Mouse (Mus musculus): ENCODE results near the gene Tll2. TPM values are rescaled to one million over a fixed set of nuclear protein-coding genes. Genes with fewer than 3 reads are reported as not detected.
A peak's percentile ranks its signal among the peaks of the same experiment; 100 is the strongest.

Tll2 gene
- polyA plus RNA-seq, 2 experiments = not detected

GRCm38 (mm10) chr19:41244581-41244980 lies 37.9 kb upstream of the Tll2 start:
- TF ChIP-seq CTCF (IDR thresholded peaks at IDR 0.05; ENCODE audit: low read depth) (peak; percentile 73), EP300 (IDR thresholded peaks at IDR 0.05; ENCODE audit: low read depth) (no peak)
- H3K27ac ChIP-seq = no peak overlapping the region
- no peaks in the 10 kb centered on the region for H3K27me3 ChIP-seq (ENCODE audit: control insufficient read depth, insufficient read depth, low read length)
- no peak overlapping the region for H3K4me2 ChIP-seq (ENCODE audit: low read depth)
- H3K36me3 ChIP-seq (replicated peaks; ENCODE audit: control insufficient read depth, insufficient read depth, low read depth) = peaks cover 24% of the 10 kb centered on the region
- no peaks in the 10 kb centered on the region for H3K9me3 ChIP-seq (ENCODE audit: control insufficient read depth, low read length)
- no peak overlapping the region for H3K9ac ChIP-seq (replicated peaks)
- H3K4me3 ChIP-seq (ENCODE audit: insufficient read depth in 1 of 2, low read depth in 2 of 2, low read length in 2 of 2) = no peak overlapping the region
- no peaks in the 10 kb centered on the region for H3K4me1 ChIP-seq (replicated peaks; ENCODE audit: control insufficient read depth in 2 of 2, insufficient read depth in 2 of 2, low read length in 1 of 2)
- 59% methylated on average over 6 of the region's 6 CpGs for WGBS (ENCODE audit: insufficient replicate concordance)
- ATAC-seq (ENCODE audit: insufficient read depth) (no peak), DNase-seq (ENCODE audit: low read depth in 3 of 3, low spot score in 3 of 3) (peak in 2 of 3 experiments; percentile 11 to 27)

- no peak overlapping the region for H3K27ac ChIP-seq
- H3K9me3 ChIP-seq (ENCODE audit: control insufficient read depth, low read length) = no peaks in the 10 kb centered on the region
- no peak overlapping the region for H3K4me2 ChIP-seq (ENCODE audit: low read depth)
- DNase-seq (ENCODE audit: low read depth in 3 of 3, low spot score in 3 of 3) = no peak
- H3K9ac ChIP-seq (replicated peaks) = no peak overlapping the region
- H3K4me1 ChIP-seq (replicated peaks; ENCODE audit: control insufficient read depth in 2 of 2, insufficient read depth in 2 of 2, low read length in 1 of 2) = no peaks in the 10 kb centered on the region
- TF ChIP-seq CTCF (IDR thresholded peaks at IDR 0.05; ENCODE audit: low read depth) (no peak), EP300 (IDR thresholded peaks at IDR 0.05; ENCODE audit: low read depth) (no peak)
- H3K27me3 ChIP-seq (ENCODE audit: control insufficient read depth, insufficient read depth, low read length) = no peaks in the 10 kb centered on the region
- H3K36me3 ChIP-seq (replicated peaks; ENCODE audit: control insufficient read depth, insufficient read depth, low read depth) = peaks cover 26% of the 10 kb centered on the region
- no peak overlapping the region for H3K4me3 ChIP-seq (ENCODE audit: insufficient read depth in 1 of 2, low read depth in 2 of 2, low read length in 2 of 2)
- no peak for ATAC-seq (ENCODE audit: insufficient read depth)
- WGBS (ENCODE audit: insufficient replicate concordance) = 76% methylated on average over 5 of the region's 5 CpGs
These were observed 35.4 kb upstream of the Tll2 start for GRCm38 (mm10) chr19:41241997-41242396.

- H3K4me3 ChIP-seq (ENCODE audit: insufficient read depth in 1 of 2, low read depth in 2 of 2, low read length in 2 of 2) = no peak overlapping the region
- H3K27ac ChIP-seq = no peak overlapping the region
- peaks cover 39% of the 10 kb centered on the region for H3K36me3 ChIP-seq (replicated peaks; ENCODE audit: control insufficient read depth, insufficient read depth, low read depth)
- no peaks in the 10 kb centered on the region for H3K27me3 ChIP-seq (ENCODE audit: control insufficient read depth, insufficient read depth, low read length)
- H3K4me2 ChIP-seq (ENCODE audit: low read depth) = no peak overlapping the region
- no peaks in the 10 kb centered on the region for H3K4me1 ChIP-seq (replicated peaks; ENCODE audit: control insufficient read depth in 2 of 2, insufficient read depth in 2 of 2, low read length in 1 of 2)
- H3K9me3 ChIP-seq (ENCODE audit: control insufficient read depth, low read length) = no peaks in the 10 kb centered on the region
- DNase-seq (ENCODE audit: low read depth in 3 of 3, low spot score in 3 of 3) (no peak), ATAC-seq (ENCODE audit: insufficient read depth) (no peak)
- TF ChIP-seq CTCF (IDR thresholded peaks at IDR 0.05; ENCODE audit: low read depth) = no peak
- no peak for TF ChIP-seq EP300 (IDR thresholded peaks at IDR 0.05; ENCODE audit: low read depth)
- 75% methylated on average over 4 of the region's 4 CpGs for WGBS (ENCODE audit: insufficient replicate concordance)
- H3K9ac ChIP-seq (replicated peaks) = no peak overlapping the region
These were observed 27.1 kb upstream of the Tll2 start for GRCm38 (mm10) chr19:41233698-41234097.

- TF ChIP-seq CTCF (IDR thresholded peaks at IDR 0.05; ENCODE audit: low read depth) = no peak
- no peak for TF ChIP-seq EP300 (IDR thresholded peaks at IDR 0.05; ENCODE audit: low read depth)
- DNase-seq (ENCODE audit: low read depth in 3 of 3, low spot score in 3 of 3) = no peak
- 16% methylated on average over 7 of the region's 7 CpGs for WGBS (ENCODE audit: insufficient replicate concordance)
- no peak overlapping the region for H3K4me2 ChIP-seq (ENCODE audit: low read depth)
- no peak for ATAC-seq (ENCODE audit: insufficient read depth)
- H3K36me3 ChIP-seq (replicated peaks; ENCODE audit: control insufficient read depth, insufficient read depth, low read depth) = no peaks in the 10 kb centered on the region
- no peak overlapping the region for H3K4me3 ChIP-seq (ENCODE audit: insufficient read depth in 1 of 2, low read depth in 2 of 2, low read length in 2 of 2)
- no peaks in the 10 kb centered on the region for H3K4me1 ChIP-seq (replicated peaks; ENCODE audit: control insufficient read depth in 2 of 2, insufficient read depth in 2 of 2, low read length in 1 of 2)
- peaks cover 34% of the 10 kb centered on the region for H3K27me3 ChIP-seq (ENCODE audit: control insufficient read depth, insufficient read depth, low read length)
- H3K9ac ChIP-seq (replicated peaks) = no peak overlapping the region
- H3K27ac ChIP-seq = no peak overlapping the region
- H3K9me3 ChIP-seq (ENCODE audit: control insufficient read depth, low read length) = no peaks in the 10 kb centered on the region
These were observed 1.7 kb upstream of the Tll2 start for GRCm38 (mm10) chr19:41208326-41208725.

GRCm38 (mm10) chr19:41206041-41206810 lies 409 bp downstream of the Tll2 start:
- Histone ChIP-seq H3K27ac (no peak overlapping the region), H3K36me3 (replicated peaks; ENCODE audit: control insufficient read depth, insufficient read depth, low read depth) (no peaks in the 10 kb centered on the region), H3K27me3 (ENCODE audit: control insufficient read depth, insufficient read depth, low read length) (peaks cover 34% of the 10 kb centered on the region), H3K4me1 (replicated peaks; ENCODE audit: control insufficient read depth in 2 of 2, insufficient read depth in 2 of 2, low read length in 1 of 2) (no peaks in the 10 kb centered on the region), H3K9me3 (ENCODE audit: control insufficient read depth, low read length) (no peaks in the 10 kb centered on the region), H3K4me3 (ENCODE audit: insufficient read depth in 1 of 2, low read depth in 2 of 2, low read length in 2 of 2) (no peak overlapping the region), H3K4me2 (ENCODE audit: low read depth) (peak overlapping the region; percentile 19), H3K9ac (replicated peaks) (no peak overlapping the region)
- WGBS (ENCODE audit: insufficient replicate concordance) = 3% methylated on average over 46 of the region's 46 CpGs
- TF ChIP-seq CTCF (IDR thresholded peaks at IDR 0.05; ENCODE audit: low read depth) = no peak
- no peak for TF ChIP-seq EP300 (IDR thresholded peaks at IDR 0.05; ENCODE audit: low read depth)
- ATAC-seq (ENCODE audit: insufficient read depth) = no peak
- DNase-seq (ENCODE audit: low read depth in 3 of 3, low spot score in 3 of 3) = no peak
